Mouse (Mus musculus): ENCODE measurements around the gene Hoxa2.

The Hoxa2 gene

GRCm38 (mm10) chr6:52164626-52165440 is at the start of gene Hoxa2:
Hoxa2 (minus strand) TSS chr6:52164831.
- peak in 1 of 2 experiments; percentile 17 for DNase-seq (ENCODE audit: low spot score in 2 of 2)

GRCm38 (mm10) chr6:52214271-52214670 is 49.6 kb upstream of the Hoxa2 start:
- DNase-seq (ENCODE audit: low spot score in 2 of 2): no peak

- no peak for DNase-seq (ENCODE audit: low spot score in 2 of 2)
These were observed 48.7 kb upstream of the Hoxa2 start, which contains the start of the genes Hoxa3 and Gm28308 for GRCm38 (mm10) chr6:52213119-52213986. Hoxa3 (minus strand) TSS chr6:52213336. Gm28308 (minus strand) TSS chr6:52213339.

- DNase-seq (ENCODE audit: low spot score in 2 of 2): no peak
These were observed 48.0 kb upstream of the Hoxa2 start for GRCm38 (mm10) chr6:52212556-52213118.

- DNase-seq (ENCODE audit: low spot score in 2 of 2): no peak
These were observed 47.3 kb upstream of the Hoxa2 start for GRCm38 (mm10) chr6:52211961-52212360.

- DNase-seq (ENCODE audit: low spot score in 2 of 2): peak in 1 of 2 experiments; percentile 67
These were observed 46.7 kb upstream of the Hoxa2 start for GRCm38 (mm10) chr6:52211170-52211935.

- no peak for DNase-seq (ENCODE audit: low spot score in 2 of 2)
These were observed 45.0 kb upstream of the Hoxa2 start for GRCm38 (mm10) chr6:52209685-52210046.

GRCm38 (mm10) chr6:52208868-52209684 is 44.4 kb upstream of the Hoxa2 start:
- DNase-seq (ENCODE audit: low spot score in 2 of 2): no peak

GRCm38 (mm10) chr6:52208072-52208867 is 43.6 kb upstream of the Hoxa2 start, which contains the start of gene Hoxa6:
Hoxa6 (minus strand) TSS chr6:52208722.
- DNase-seq (ENCODE audit: low spot score in 2 of 2): no peak

GRCm38 (mm10) chr6:52207684-52207976 is 43.0 kb upstream of the Hoxa2 start:
- DNase-seq (ENCODE audit: low spot score in 2 of 2): no peak

- no peak for DNase-seq (ENCODE audit: low spot score in 2 of 2)
These were observed 42.5 kb upstream of the Hoxa2 start for GRCm38 (mm10) chr6:52206882-52207683.

GRCm38 (mm10) chr6:52205638-52206621 is 41.3 kb upstream of the Hoxa2 start:
- DNase-seq (ENCODE audit: low spot score in 2 of 2): no peak

GRCm38 (mm10) chr6:52205221-52205620 is 40.6 kb upstream of the Hoxa2 start:
- DNase-seq (ENCODE audit: low spot score in 2 of 2): no peak

- DNase-seq (ENCODE audit: low spot score in 2 of 2): no peak
These were observed 39.6 kb upstream of the Hoxa2 start, which contains the start of gene Hoxa5 for GRCm38 (mm10) chr6:52204050-52204752. Hoxa5 (minus strand) TSS chr6:52204587.

GRCm38 (mm10) chr6:52203371-52204049 is 38.9 kb upstream of the Hoxa2 start:
- no peak for DNase-seq (ENCODE audit: low spot score in 2 of 2)

GRCm38 (mm10) chr6:52203121-52203370 is 38.4 kb upstream of the Hoxa2 start:
- no peak for DNase-seq (ENCODE audit: low spot score in 2 of 2)
